Mouse (Mus musculus): ENCODE results near the gene Zbtb39. TPM values are rescaled to one million over a fixed set of nuclear protein-coding genes. Genes with fewer than 3 reads are reported as not detected.
A peak's percentile ranks its signal among the peaks of the same experiment; 100 is the strongest.
"Not testable (repeated sequence)": the region's sequence is repeated elsewhere in the genome, so short reads cannot be mapped to it uniquely, and the experiment has no call there.

Gene Zbtb39
- total RNA-seq, 2 experiments from 2014 or later, result 10.2 to 12.7 TPM

GRCm38 (mm10) chr10:127737552-127737951, 1.8 kb upstream of the Zbtb39 start:
- DNase-seq, result no peak

DNA sequence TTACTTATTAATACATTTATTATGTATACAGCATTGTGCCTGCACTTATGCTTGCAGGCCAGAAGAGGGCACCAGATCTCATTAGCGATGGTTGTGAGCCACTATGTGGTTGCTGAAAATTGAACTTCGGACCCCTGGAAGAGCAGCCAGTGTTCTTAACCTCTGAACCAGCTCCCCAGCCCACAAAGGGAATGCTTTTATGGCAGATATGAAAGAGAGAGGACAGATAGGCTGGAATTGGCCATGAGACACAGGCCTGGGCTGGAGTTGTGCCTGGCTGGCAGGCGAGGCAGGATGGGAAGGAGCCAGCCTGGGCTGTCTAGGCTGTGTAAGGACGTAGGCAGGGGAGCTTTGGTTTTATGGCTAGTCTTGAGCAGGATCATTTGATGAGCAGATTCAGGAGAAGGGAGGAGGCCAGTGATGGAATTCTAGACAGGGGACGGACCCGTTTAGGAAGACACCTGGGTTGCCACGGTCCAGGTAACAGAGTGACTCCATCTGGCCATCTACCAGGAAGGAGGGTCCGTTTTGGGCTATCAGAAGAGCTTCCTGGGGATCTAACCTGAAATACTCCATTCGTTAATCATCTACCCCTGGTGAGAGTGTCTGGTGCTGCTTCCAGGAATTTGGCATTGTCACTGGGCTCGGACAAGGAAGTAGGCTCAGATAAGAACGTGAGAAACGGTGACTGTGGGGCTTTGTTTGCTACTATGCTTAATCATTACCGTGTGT, 1.0 kb upstream of the Zbtb39 start:
- peak; percentile 41 to 68 for DNase-seq

DNA sequence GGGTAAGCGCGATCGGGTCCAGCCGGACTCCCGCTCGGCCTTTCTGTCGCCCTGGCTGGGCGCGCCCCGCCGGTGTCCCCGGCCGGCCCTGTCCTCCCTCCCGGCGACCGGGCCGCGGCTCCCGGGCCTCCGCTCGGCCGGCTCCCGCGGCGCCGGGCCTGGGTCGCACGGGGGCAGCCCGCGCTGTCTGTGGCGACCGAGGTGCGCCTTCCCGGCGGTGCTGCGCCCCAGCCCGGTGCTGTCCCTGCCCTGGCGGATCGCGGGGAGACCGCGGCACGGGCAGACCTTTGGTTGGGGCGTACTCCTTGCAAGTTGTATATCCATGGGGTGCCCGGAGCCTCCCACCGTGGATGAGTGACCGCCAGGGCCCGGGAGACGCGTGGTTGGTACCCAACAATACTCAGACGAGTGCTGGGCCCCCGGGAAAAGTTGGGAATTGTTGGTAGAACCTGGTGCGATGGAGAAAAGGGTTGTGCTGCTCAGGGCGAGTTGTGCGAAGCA, 373 bp downstream of the Zbtb39 start:
- DNase-seq, result peak in 1 of 2 experiments; percentile 40

- peak; percentile 67 to 86 for DNase-seq
Measured at GRCm38 (mm10) chr10:127744661-127745060, 5.3 kb downstream of the Zbtb39 start.

GRCm38 (mm10) chr10:127745886-127746285, 6.5 kb downstream of the Zbtb39 start:
- no peak for DNase-seq

DNA sequence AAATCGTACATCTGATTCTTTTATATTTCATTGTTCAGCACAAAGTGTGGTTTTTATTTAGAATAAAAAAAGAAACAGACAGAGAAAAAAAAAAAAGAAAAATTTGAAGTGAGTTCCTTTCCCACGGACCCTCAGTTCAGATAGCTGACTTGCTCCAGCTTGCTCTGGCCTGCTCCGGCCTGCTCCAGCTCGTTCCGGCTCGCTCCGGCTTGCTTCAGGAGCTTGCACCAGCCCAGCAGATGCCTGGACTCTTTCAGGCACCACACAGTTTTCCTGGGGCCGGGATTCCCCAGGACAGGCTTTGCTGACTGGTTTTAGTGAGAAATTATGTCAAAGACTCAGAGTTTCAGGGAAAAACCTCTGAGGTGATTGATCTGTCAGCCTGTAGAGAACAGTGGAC, 7.9 kb downstream of the Zbtb39 start:
- DNase-seq, result no peak

DNA sequence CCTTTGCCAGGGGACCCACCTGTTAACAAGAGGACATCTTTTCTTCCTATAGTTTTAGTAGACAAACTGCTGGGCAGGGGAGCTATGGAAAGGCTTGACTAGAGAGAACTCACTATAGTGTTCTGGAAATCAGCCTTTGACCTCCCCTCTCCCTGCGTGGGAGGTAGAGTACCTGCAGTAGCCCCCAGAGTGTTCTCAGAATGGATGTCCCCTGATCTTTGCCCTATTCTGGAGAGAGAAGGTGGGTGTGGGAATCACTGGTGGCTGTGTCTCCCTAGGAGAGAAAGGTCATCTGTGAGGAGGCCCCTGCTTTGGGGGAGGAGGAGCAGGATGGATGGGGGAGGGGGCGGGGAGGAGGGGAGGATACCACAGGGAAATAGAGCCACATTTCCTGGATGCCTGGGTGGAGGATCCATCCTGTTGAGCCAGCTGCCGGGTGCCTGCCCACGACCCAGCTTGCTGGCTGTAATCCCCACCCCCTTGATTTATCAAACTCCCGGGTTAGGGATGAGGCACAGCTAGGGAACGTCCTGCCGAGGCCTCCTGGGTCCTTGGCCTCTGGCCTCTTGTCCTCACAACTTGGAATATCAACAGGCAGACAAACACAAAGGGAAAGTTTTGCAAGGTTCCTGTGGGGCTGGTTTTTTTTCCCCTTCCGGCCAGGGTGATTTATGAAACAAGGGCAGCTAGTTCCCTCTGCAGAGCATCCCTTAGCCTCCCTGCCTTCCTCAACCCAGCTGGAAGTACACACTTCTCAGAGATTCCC, 9.7 kb downstream of the Zbtb39 start:
- peak; percentile 78 to 87 for DNase-seq

DNA sequence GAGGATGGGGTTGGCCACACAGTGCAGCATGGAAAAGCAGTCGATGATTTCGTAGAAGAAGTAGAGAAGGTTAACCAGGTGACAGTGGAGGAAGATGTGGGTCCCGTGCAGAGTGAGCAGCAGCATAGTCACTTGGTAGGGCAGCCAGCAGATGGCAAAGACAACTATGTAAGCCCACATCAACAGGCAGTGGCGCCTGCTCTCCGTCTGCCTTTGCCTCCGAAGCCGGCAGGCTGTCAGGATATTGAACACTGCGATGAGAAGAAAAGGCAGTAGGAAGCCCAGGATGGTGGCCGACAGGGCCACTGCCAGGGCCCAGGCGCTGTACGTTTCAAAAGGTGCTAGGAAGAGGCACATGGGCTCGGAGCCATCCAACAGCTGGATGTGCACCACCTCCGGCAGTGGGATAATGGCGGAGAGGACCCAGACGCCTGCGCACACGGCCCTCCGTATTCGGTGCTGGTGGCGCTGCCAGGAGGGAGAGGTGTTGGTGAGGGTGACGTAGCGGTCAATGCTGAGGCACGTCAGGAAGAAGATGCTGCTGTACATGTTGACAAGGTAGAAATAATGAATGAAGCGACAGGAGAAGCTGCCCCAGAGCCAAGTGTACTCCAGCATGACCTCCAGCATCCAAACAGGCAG, 10.9 kb downstream of the Zbtb39 start:
- peak in 1 of 2 experiments; percentile 42 for DNase-seq

- DNase-seq, result peak; percentile 44 to 54
Measured at GRCm38 (mm10) chr10:127751548-127751947, 12.2 kb downstream of the Zbtb39 start, which contains the start of gene Gpr182. TSS of gene Gpr182 (minus strand) at chr10:127751732.

DNA sequence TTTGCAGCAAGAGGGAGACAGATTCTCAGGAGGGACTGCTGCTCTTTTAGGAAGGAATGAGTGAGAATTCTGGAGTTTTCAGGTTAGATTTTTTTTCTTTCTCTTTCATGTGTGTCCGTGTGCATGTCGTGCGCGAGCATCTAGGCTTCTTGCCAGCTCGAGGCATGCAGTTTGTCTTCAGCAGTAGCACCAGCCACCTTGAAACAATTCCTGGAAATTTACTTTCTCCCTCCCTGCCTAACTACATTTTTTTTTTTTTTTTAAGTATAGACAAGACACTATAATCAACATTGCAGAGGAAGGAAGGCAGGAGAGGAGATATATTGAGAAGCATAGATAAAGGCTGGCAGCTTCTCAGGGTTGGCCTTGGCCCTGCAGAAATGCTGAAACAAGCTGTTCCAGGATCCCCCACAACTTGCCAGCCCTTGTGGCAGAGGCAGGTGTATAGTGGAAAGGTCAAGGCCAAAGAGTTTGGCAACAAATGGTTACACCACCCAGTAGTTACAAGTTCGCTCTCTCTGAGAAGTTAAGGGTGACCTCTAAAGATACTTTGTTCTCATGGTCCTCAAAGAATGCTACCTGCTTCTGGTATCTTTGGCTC, 15.3 kb downstream of the Zbtb39 start:
- peak; percentile 63 to 78 for DNase-seq

GRCm38 (mm10) chr10:127755246-127755645, 15.9 kb downstream of the Zbtb39 start:
- no peak for DNase-seq

DNA sequence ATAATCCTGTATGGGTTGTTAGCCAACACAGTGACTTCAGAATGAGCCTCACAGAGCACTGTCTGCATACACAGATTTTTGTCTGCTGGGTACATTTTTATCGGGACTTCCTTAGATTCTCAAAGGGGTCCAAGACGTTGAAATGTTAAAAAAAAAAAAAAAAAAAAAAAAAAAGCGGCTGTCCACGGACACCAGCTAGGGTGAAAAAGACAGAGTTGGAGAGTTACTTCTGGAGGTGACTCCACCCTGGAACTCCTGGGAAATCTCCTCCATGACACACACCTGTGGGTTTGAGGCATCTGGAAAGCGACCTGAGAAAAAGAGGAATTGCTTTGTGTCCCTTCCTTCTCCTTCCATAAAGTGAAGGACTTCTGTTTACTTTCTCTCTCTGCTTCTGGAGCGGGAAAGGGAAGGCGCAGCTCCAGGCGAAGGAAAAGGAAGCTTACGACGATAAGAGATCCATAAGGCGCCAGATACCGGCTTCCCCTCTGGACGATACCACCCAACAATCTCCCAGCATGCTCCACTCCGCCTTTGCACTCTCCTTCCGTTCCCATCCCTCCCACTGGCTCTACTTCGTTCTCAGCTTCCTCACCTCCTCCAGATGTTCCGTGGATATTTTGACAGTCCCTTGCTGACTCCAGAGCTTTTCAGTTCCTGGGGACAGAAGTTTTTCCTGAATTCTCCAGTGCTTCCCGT, 16.6 kb downstream of the Zbtb39 start:
- DNase-seq, result no peak

- DNase-seq, result peak; percentile 47 to 48
Measured at GRCm38 (mm10) chr10:127759181-127760110, 20.1 kb downstream of the Zbtb39 start, which contains the start of the genes Rdh1 and Rdh16f1. TSS of gene Rdh1 (plus strand) at chr10:127759721. TSS of gene Rdh16f1 (plus strand) at chr10:127759787.

DNA sequence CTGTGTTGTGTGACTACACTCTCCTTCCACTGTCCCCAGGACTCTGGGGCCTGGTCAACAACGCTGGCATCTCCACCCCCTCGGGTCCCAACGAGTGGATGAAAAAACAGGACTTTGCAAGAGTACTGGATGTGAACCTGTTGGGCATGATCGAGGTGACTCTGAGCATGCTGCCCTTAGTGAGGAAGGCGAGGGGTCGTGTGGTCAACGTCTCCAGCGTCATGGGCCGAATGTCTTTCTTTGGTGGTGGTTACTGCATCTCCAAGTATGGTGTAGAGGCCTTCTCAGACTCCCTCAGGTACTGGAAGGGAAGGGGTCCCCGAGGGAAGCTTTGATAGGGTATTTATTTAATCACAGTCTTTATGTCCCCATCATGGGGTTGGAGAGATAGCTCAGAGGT, 23.6 kb downstream of the Zbtb39 start:
- DNase-seq, result not testable (repeated sequence)

DNA sequence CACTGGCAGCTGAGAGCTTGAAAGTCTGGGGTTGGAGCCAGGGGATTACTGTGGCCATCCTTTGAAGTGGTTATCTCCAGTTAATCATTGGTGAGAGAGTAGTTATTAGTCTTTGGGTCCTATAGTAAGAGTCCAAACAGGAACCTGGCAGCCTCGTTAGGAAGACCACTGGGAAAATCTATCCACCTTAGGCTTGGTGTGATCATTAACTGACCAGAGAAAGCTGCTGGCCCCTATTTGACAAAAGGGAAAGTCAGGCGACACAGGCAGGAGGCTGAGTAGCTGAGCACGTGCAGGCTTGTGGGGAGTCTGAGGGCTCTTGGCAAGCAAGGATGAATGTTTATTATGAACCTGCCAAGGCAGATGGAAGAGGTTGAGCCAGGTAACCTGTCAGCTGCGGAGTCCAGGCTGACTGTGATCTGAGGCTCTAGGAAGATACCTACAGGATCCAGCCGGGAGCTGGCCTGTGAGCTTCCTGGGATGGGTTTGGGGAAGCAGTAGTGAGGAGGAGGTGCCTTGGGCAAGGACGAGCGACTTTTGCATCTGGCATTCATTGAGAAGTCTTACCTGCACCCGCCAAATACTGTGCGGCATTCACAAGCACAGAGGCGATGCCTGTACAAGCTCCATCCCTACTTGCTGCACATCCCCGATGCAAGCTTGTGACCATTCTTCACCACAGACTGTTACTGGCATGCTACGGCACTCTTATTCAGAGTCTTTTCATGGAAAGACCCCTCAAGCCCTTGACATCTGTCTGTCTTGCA, 24.8 kb downstream of the Zbtb39 start:
- DNase-seq, result no peak

DNA sequence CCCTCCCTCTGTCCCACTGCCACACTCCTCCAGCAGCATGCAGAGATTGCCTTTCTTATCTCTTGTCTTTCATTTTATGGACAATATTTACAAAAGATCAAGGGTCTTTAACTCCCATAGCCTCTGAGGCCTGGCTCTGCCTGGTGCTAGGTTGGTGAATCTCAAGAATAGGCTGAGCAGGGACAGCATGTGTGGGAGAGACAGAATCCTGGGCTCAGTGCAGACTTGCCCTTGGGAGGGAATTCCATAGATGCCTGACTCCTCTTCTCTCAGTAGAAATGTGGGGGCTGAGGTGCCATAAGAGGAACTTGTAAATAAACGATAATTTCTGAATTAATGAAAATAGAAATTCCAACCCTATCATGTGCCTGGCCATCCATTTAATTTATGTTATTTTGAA, 27.2 kb downstream of the Zbtb39 start:
- no peak for DNase-seq

DNA sequence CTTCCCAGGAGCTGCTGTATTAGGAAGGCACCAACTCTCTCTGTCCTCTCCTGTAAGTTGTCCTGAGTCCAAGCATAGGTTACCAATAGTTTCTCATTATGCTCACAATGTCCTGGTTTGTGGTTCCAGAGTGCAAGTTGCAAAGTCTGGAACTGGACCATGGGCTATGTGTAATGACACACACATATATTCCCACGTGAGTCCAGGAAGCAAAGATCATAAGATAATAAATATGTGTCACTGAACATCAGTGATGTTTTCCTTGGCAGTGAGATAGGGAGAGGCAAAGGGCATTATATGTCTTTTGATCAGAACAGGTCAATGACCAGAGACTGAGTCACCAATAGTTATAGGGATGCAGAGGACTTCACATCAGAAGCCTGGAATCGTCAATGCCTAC, 36.7 kb downstream of the Zbtb39 start, which contains the start of gene Rdh9:
Rdh9 (plus strand) TSS at position 376 of the 400 bp plus-strand sequence.
- no peak for DNase-seq

DNA sequence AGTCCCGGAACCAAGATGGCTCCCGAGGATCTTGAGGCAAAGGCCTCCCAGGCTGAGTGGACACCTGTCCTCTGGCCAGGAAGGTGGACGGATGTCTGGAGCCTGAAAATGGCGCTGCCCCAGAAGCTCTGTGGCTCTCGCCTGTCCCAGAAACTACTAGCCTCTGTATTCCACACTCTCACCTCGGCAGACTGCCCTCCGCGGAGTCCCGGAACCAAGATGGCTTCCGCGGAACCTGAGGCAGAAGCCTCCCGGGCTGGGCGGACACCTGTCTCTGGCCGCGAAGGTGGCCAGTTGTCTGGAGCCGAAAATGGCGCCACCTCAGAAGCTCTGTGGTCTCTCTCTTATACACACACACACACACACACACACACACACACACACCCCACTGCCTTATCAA, 43.0 kb downstream of the Zbtb39 start:
- not testable (repeated sequence) for DNase-seq

GRCm38 (mm10) chr10:127785411-127785810, 46.1 kb downstream of the Zbtb39 start:
- DNase-seq, result not testable (repeated sequence)

All from adrenal gland, postnatal 36 days (tissue).